Mouse (Mus musculus): ENCODE results near the gene Phb.

Gene Phb

DNA sequence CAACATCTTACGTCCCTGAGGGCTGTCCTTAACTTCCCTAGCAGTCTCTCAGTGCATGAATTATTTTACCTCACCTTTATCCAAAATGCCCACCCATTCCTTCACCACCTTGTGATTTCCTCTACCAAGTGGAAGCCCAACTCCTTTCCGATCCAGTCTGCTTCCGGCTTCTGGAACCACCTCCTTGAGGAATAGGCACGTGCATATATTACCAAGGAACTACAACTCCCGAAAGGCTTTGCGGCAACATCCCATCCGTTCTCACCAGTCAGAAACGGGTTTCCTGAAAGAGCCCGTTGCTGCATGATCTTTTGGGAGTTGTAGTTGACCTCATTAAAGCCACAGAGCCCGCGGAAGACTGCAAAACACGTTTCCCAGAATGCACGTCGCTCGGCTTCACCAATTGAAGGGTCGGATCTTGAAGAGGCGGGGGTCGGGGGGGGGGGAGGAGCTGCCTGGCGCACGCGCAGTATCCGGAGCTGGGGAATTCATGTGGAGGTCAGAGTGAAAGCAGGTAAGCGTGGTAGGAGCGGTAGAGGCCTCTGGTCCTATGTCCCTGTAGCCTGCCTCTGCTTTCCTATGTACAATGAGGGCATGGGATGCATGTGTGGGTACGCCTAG is at the start of gene Phb:
Gene Phb (plus strand): TSS at position 429 of the 621 bp plus-strand sequence.
- DNase-seq (ENCODE audit: low spot score in 2 of 2), result peak; percentile 91 to 96

DNA sequence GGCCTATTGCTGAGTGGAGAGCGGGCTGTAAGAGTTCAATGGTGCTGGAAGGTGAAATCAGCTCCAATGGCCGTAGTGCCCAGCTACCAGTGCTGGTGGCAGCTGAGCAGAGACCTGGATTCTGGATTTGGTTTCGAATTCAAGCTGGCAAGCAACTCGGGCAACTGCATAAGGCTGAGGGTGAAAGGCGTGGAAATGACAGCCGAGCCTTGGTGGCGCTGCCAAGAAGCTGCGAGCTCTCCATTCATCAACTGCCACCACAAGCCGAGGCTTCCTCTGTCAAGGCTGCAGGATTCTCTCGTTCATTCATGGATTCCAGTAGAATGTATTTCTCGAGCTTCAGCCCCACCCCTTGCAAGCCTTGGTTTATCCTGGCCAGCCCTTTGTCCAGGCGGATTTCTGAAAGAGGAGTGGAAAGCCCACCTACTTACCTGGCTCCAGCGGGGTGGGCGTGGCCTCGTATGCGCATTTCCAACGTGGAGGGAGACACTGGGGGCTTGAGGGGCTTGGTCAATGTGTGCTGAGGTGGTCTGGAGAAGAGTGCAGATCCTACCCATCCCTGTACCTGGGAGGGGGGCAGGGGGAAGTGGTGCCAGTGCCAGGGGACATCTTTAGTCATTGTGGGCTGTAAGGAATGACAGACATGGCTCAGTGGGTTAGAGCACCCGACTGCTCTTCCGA is 48.8 kb upstream of the Phb start:
- DNase-seq (ENCODE audit: low spot score in 2 of 2), result peak in 1 of 2 experiments; percentile 18

DNA sequence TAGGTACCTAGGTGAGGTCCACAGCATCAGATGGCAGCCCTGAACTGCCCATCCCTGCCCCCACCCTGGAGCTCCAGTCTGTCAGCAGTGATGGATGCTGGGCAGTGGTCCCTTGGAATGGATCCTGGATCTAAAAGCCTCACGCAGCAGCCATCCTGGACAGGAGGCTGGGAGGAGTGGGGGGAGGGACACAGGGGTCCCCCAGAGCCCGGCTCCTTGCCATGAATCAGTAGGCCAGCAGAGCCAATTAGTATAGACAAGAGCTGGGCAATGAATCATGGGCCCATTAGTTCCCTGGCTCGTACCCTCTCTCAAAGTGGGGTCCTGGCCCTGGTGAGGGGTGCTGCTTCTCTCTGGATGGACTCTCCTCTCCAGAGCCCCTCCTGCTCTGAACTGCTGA is 47.7 kb upstream of the Phb start:
- no peak for DNase-seq (ENCODE audit: low spot score in 2 of 2)

DNA sequence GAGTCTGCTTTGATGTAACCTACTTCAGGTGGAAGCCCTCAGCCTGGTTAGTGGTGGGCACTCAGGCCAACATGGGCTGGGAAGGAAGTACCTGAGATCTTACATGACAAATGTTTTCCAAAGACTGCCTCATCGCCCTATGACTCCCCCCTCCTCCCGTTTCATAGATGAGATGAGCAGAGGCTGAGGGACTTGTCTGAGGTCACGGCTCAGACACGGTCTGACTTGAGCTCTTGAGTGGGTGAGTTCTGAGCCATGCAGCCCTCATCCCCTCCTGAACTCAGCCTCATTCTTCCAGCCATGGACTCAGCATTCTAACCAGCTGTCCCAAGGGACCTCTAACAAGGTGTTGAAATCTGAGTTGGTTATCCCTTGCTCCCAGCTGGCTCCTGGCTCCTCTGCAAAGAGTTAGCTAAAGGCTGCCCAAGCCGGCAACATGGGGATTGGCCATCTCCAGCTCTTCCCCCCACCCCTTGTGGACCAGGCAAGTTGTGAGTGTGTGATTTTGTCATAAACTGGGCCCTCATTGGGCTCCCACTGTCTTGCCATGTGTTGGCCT is 46.8 kb upstream of the Phb start:
- no peak for DNase-seq (ENCODE audit: low spot score in 2 of 2)

- no peak for DNase-seq (ENCODE audit: low spot score in 2 of 2)
These were observed 45.7 kb upstream of the Phb start for GRCm38 (mm10) chr11:95621010-95621409.

DNA sequence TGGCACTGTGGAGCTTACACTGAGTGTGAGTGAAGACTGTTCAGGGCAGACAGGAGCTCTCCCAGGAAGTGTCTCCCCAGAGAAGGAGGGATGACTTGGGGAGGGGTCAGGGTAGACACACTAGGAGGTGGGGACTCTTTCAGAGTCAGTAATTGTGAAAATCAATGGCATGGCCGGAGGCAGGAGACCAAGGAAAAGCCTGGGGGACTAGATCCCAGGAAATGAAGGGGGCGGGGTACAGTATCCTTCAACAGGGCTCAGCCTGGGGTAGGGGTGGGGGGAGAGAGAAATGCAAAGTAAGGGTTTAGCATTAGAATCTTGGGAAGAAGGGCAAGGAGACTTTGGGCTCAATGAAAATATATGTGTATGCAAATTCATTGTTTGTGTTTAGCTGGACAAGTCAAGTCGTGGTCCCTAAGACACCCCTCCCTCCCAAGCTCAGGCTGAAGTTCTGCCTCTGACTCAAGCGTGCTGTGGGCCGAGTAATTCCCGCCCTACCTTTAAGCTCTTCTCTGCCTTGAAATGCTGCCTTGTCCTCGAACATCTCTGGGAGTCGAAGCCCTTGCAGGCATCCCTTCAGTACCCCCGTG is 45.1 kb upstream of the Phb start:
- no peak for DNase-seq (ENCODE audit: low spot score in 2 of 2)

GRCm38 (mm10) chr11:95622426-95622825 is 44.3 kb upstream of the Phb start:
- no peak for DNase-seq (ENCODE audit: low spot score in 2 of 2)

- DNase-seq (ENCODE audit: low spot score in 2 of 2), result no peak
These were observed 36.2 kb upstream of the Phb start for GRCm38 (mm10) chr11:95630558-95630957.

GRCm38 (mm10) chr11:95631301-95631700 is 35.5 kb upstream of the Phb start:
- no peak for DNase-seq (ENCODE audit: low spot score in 2 of 2)

DNA sequence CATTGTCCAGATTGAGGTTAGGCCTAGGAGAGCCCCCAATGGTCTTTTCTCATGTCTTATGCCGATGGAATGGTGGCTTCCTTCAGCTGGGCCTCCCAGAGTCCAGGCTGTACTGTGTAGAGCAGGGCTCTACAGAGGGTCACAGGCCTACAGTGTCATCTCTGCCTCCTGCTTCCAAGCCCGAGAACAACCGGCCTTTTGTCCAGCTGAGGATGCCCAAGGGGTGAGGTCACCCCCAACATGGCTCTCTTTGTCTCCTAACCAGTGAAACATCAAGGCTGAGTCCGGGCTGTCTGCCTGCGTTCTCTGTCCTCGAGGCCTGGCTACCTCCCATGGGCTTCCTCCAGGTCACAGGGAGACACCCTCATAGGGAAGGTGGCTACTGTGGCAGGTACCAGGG is 34.3 kb upstream of the Phb start:
- no peak for DNase-seq (ENCODE audit: low spot score in 2 of 2)

DNA sequence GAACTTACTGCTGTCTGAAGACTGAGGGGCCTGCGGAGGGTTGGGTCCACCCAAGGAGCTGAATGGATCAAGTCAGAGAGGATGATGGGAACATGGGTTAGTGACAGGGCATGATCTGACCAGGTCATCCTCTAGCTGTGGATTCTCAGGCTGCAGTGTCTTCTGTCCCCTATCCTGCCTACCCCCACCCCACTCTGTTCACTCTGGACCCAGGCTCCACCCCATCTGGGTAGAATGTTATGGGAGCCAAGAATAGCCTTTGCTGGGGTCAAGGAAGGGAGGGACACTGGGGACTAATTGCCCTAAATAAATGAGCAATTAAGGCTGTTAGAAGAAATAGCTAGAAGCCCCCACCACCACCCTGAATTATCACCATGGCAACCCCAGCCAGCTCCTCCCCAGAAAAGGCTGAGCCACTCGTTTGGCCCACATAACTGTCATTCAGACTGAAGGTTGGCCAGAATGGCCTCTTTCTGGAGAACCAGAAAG is 33.2 kb upstream of the Phb start:
- no peak for DNase-seq (ENCODE audit: low spot score in 2 of 2)

- DNase-seq (ENCODE audit: low spot score in 2 of 2), result no peak
These were observed 31.7 kb upstream of the Phb start for GRCm38 (mm10) chr11:95635030-95635429.

DNA sequence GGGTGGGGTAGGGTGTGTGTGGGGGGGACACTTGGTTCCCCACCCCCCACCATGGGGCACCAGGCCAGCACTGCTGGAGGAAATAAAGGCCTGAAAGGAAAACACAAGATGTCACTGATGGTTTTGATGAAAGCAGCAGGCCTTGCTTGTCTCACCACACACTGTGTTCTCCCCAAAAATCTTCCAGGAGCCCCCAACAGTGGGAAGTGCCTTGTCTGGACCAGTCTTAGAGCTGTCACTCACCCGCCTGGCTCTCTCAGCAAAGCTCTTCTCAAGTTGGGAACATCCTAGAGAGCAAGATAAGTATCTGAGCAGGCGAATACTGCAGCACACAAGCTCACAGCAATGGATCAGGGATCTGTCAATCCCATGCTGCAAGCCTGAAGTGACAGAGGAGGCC is 26.0 kb upstream of the Phb start:
- no peak for DNase-seq (ENCODE audit: low spot score in 2 of 2)

DNA sequence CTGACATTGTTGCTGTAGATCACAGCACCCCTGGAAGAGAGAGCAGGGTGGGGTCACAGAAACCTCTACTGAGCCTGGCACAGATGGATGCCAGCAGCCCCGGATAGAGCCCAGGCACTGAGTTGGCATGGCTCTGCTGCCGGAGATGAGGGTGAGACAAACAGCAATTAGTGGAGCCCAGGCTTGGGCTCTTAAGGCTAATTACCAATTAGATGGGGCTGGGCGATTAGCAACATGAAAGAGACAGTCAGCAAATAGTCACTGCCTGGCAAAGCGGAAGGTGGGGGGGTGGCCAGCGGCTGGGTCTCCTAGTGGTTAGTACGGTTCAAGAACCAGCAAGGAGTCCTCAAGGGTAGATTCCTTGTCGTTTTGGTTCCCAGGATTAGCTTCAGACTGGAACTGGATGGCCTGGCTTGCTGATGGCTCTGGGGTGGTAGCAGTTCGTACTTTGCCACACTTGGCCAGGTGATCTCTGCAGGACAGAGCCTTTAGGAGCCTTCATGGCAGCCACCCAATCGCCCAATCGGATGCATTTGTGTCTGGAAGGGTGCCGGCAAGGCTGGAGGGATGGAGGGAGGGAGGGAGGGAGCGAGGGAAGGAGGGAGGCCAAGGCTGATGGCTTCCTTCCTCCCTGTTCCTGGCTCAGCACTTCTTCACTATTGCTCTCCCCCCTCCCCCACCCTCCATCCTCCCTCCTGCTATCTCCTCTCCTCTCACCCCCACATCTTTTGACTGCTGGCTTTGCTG is 24.1 kb upstream of the Phb start:
- peak; percentile 21 to 53 for DNase-seq (ENCODE audit: low spot score in 2 of 2)

- no peak for DNase-seq (ENCODE audit: low spot score in 2 of 2)
These were observed 22.9 kb upstream of the Phb start for GRCm38 (mm10) chr11:95643856-95644255.

GRCm38 (mm10) chr11:95644381-95644780 is 22.4 kb upstream of the Phb start:
- DNase-seq (ENCODE audit: low spot score in 2 of 2), result no peak

DNA sequence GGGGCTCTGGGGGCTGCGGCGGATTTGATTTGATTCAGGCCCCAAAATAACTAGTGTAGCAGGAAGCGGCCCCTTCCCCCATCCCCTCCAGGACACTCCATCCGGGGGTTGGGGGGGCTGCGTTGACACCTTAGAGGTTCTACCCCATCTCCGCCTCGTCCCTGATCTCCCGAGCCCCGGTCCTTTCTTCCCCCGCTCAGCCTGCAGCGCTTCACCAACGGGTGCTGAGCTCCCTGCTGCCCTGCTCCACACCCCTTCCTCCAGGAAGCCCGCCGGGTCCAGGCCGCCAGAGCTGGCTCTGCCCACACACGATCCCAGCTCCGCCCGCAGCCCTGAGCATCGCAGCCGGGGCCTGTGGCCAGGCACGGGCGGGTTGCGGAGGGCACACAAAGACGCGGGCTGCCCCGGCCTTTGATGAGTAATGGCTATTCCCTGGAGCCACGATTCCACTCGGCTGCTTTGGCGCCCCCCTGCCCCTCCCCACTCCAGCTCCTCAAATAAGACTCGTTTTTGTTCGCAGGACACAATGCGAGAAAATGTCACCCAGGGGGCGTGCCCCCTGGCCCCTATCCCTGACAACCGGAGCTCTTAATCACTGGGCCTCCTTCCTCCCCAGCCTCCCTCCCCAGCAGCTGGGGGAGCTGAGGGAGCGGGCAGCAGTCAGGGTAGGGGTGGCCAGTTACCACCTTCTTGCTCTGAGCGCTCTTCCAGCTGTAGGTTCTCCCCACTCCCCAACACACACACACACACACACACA is 21.2 kb upstream of the Phb start:
- DNase-seq (ENCODE audit: low spot score in 2 of 2), result no peak

GRCm38 (mm10) chr11:95646154-95646490 is 20.6 kb upstream of the Phb start:
- DNase-seq (ENCODE audit: low spot score in 2 of 2), result no peak

DNA sequence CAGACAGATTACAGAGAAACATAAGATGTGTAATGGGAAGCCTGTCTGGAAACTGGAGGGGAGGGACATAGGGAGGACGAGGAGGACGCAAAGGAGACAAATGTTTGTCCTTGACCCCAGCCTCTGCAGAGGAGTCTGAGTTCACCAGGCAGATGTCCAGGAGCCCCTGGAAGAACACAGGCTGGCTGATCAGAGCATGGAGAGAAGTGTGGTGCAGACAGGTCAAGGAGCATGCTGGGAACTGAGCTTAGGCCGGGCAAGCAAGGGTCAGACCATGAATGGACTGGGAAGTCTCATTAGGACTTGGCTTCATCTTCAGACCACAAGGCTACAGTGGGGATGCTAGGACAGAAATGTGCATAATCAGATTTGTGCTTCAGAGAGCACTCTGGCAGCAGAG is 19.0 kb upstream of the Phb start:
- no peak for DNase-seq (ENCODE audit: low spot score in 2 of 2)

GRCm38 (mm10) chr11:95648827-95649226 is 17.9 kb upstream of the Phb start:
- peak; percentile 48 to 74 for DNase-seq (ENCODE audit: low spot score in 2 of 2)

GRCm38 (mm10) chr11:95649560-95649959 is 17.2 kb upstream of the Phb start:
- no peak for DNase-seq (ENCODE audit: low spot score in 2 of 2)

DNA sequence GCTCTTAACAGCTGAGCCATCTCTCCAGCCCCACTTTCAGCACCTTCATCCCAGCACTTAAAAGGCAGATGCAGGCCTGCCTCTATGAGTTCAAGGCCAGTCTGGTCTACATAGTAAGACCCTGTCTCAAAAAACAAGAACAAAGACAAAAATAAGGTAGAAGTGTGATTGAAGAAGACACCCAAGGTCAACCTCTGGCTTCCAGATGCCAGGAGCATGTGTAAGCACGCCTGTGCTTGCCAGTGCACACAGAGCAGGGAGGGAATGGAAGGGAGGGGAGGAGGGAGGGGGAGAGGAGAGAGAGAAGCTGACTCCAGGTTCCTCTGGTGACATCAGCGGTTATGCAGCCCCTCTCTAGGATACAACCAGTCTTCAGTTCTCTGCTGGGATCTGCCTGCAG is 16.8 kb upstream of the Phb start:
- no peak for DNase-seq (ENCODE audit: low spot score in 2 of 2)
